Mouse (Mus musculus) cerebellum, adult (tissue): ENCODE measurements around the gene Dtymk.

Source experiments
- ATAC-seq: cut with Nextera tagmentation; 2 replicates; pipeline ENCODE4 v1.9.2; 2017; ENCODE audit warnings: mild to moderate bottlenecking, moderate library complexity, mixed read lengths; ENCODE audit not compliant: insufficient number of reproducible peaks, low FRiP score, low TSS enrichment

The Dtymk gene

GRCm38 (mm10) chr1:93751290-93751689 is 50.4 kb downstream of the Dtymk start, which contains the start of gene Atg4b:
TSS of gene Atg4b (plus strand) at chr1:93751500.
- ATAC-seq, result no peak

GRCm38 (mm10) chr1:93748539-93748938 is 53.2 kb downstream of the Dtymk start:
- ATAC-seq, result no peak

- no peak for ATAC-seq
These were observed 55.6 kb downstream of the Dtymk start for GRCm38 (mm10) chr1:93746179-93746578.

- ATAC-seq, result no peak
These were observed 58.8 kb downstream of the Dtymk start for GRCm38 (mm10) chr1:93742910-93743309.
